Mouse (Mus musculus) cortical plate, adult 2 months (tissue): ENCODE measurements around the gene Dgki. TPM values are rescaled to one million over a fixed set of nuclear protein-coding genes. Genes with fewer than 3 reads are reported as not detected.

Experiments
- H3K27ac ChIP-seq: fragments of 200-500 bp; 2 replicates; pipeline ENCODE4 v1.5.1; 2012; ENCODE audit warnings: low read length, control low read depth, inconsistent platforms; ENCODE audit not compliant: insufficient read depth
- H3K4me1 ChIP-seq: fragments of 200-500 bp; 2 replicates; pipeline ENCODE4 v1.6.1; 2011; ENCODE audit warnings: low read length; ENCODE audit not compliant: control insufficient read depth, insufficient read depth
- H3K4me3 ChIP-seq: fragments of 200-500 bp; 2 replicates; pipeline ENCODE4 v1.5.1; 2011; ENCODE audit warnings: mild to moderate bottlenecking, low read length, control low read depth; ENCODE audit not compliant: insufficient read depth
- CTCF ChIP-seq: fragments of 200-500 bp; IDR thresholded peaks from 2 replicates; pipeline ENCODE4 v1.5.1; 2011; ENCODE audit warnings: mild to moderate bottlenecking, control low read depth, low read length; ENCODE audit not compliant: insufficient read depth; ENCODE audit errors: extremely low read depth
- POLR2A ChIP-seq: fragments of 200-500 bp; IDR thresholded peaks from 2 replicates; pipeline ENCODE4 v1.6.1; 2011; ENCODE audit warnings: mild to moderate bottlenecking, low read length, control low read depth; ENCODE audit not compliant: insufficient read depth; ENCODE audit errors: extremely low read depth
- polyA plus RNA-seq: library from polyadenylated mRNA; depleted of rRNA; stranded (reverse); fragments of >200 nt; gene quantifications from 2 replicates; pipeline ENCODE4 v1.2.3, GENCODE M21; 2012

Dgki gene
- polyA plus RNA-seq, 1 experiment, result 12.9 TPM

DNA sequence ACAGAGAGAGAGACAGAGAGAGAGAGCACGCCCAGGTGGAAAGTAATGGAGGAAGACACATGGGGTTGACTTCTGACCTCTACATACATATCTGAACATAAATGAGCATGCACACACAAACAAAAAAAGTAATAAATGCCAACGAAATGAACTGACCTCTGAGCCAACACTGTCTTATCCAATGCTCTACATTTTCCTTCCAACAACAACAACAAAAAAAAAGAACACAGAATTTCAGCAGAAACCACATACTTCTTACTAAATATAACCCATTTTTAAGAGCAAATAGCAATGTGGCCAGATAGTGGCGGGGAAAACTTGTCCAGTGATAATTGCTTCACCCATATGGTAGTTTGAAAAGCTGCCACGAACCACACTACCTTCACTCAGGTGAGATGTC lies 255.2 kb downstream of the Dgki start:
- Histone ChIP-seq H3K4me3 (no peak overlapping the region), H3K27ac (no peak overlapping the region), H3K4me1 (no peaks in the 10 kb centered on the region; the same call in 1 of the 2 replicates)
- TF ChIP-seq POLR2A, result no peak
- TF ChIP-seq CTCF, result no peak

GRCm38 (mm10) chr6:37038444-37038843 lies 261.5 kb downstream of the Dgki start:
- no peak overlapping the region for H3K4me3 ChIP-seq
- H3K27ac ChIP-seq, result no peak overlapping the region
- H3K4me1 ChIP-seq, result peaks cover 5% of the 10 kb centered on the region
- TF ChIP-seq POLR2A, result no peak
- peak; percentile 52 for TF ChIP-seq CTCF

- H3K27ac ChIP-seq, result no peak overlapping the region
- H3K4me1 ChIP-seq, result peaks cover 5% of the 10 kb centered on the region
- H3K4me3 ChIP-seq, result no peak overlapping the region
- TF ChIP-seq CTCF (peak; percentile 51), POLR2A (no peak)
These were observed 262.7 kb downstream of the Dgki start for GRCm38 (mm10) chr6:37037115-37037908.

GRCm38 (mm10) chr6:37035681-37036080 lies 264.3 kb downstream of the Dgki start:
- H3K27ac ChIP-seq, result no peak overlapping the region
- H3K4me1 ChIP-seq, result peaks cover 5% of the 10 kb centered on the region
- no peak overlapping the region for H3K4me3 ChIP-seq
- TF ChIP-seq POLR2A (no peak), CTCF (no peak)

DNA sequence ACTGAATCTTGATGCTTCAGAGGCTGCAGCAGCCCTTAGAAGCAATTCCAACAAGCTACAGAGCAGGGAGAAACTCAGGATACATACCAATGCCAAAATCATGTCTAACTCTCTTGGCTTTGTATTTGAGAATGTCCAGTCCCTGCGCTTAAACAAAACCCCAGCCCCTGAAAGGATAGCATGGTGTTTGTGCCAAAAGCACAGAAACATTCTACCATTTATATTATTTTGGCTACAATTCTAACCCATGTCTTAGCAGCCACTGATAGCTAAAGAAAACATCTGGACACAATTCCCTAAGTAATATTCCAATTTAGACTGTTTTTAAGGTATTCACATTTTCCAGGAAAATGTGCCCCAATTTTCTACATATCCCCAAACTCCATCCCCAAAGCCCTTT lies 269.0 kb downstream of the Dgki start:
- Histone ChIP-seq H3K4me1 (peaks cover 3% of the 10 kb centered on the region), H3K27ac (no peak overlapping the region), H3K4me3 (no peak overlapping the region)
- TF ChIP-seq CTCF (no peak), POLR2A (no peak)

DNA sequence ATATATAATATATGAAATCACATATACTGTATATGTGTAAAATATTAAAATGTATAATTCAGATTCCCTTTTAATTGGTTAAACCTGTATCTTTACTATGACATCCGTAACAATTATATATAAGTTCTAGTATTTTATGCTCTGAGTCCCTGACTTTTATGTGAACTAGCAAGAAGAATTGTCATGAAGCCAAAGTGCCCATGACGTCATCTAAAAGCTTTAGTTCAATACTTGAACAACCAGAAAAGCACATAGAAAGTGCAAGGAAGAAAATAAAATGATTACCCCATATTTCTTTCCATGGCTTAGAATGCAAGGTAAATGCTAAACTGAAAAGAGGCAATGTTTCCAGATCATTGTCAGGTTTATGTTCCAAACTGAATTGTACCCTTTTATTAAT lies 269.6 kb downstream of the Dgki start:
- Histone ChIP-seq H3K4me3 (no peak overlapping the region), H3K27ac (no peak overlapping the region), H3K4me1 (peaks cover 5% of the 10 kb centered on the region)
- TF ChIP-seq POLR2A (no peak), CTCF (no peak)

DNA sequence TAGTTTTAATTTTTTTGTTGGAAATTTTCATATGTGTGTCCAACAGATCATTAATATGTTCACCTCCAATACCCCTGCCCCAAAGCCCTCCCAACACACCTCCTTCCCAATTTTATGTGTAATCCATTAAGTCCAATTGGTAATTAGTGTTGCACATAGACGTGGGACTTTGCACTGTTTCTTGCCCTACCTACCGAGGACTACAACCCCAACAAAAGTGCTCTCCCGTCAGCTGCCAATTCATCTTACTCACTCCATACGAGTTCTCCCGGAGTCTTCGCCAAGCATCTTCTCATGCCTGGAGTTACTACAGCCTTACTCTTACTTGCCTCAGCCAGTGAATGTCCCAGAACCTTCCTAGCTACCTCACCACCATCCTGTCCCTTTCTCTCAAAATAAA lies 271.1 kb downstream of the Dgki start:
- H3K4me1 ChIP-seq, result peaks cover 5% of the 10 kb centered on the region
- H3K27ac ChIP-seq, result no peak overlapping the region
- TF ChIP-seq POLR2A (no peak), CTCF (no peak)
- no peak overlapping the region for H3K4me3 ChIP-seq

- peaks cover 6% of the 10 kb centered on the region for H3K4me1 ChIP-seq
- no peak for TF ChIP-seq CTCF
- no peak for TF ChIP-seq POLR2A
These were observed 271.7 kb downstream of the Dgki start for GRCm38 (mm10) chr6:37028300-37028699.

GRCm38 (mm10) chr6:37026343-37027243 lies 273.4 kb downstream of the Dgki start:
- Histone ChIP-seq H3K4me1 (peaks cover 6% of the 10 kb centered on the region), H3K27ac (no peak overlapping the region), H3K4me3 (no peak overlapping the region)
- no peak for TF ChIP-seq POLR2A
- TF ChIP-seq CTCF, result no peak

More at GRCm38 (mm10) chr6:37028300-37028699, 271.7 kb downstream of the Dgki start:
- Histone ChIP-seq H3K4me3 (no peak overlapping the region), H3K27ac (no peak overlapping the region)

- Histone ChIP-seq H3K4me3 (no peak overlapping the region), H3K4me1 (peaks cover 3% of the 10 kb centered on the region; the same call in 1 of the 2 replicates), H3K27ac (no peak overlapping the region)
- TF ChIP-seq CTCF, result no peak
- TF ChIP-seq POLR2A, result no peak
These were observed 283.9 kb downstream of the Dgki start for GRCm38 (mm10) chr6:37016046-37016445.
